Mouse (Mus musculus) liver, embryonic 11.5 days (tissue): Measurements from ENCODE around the gene Slc6a12. TPM values are rescaled to one million over a fixed set of nuclear protein-coding genes. Genes with fewer than 3 reads are reported as not detected.

ENCODE experiments used
- ATAC-seq: fragments of 200-750 bp; cut with Nextera tagmentation; replicated peaks from 2 replicates; pipeline ENCODE4 v1.8.0; 2017; ENCODE audit warnings: moderate number of reproducible peaks, mild to moderate bottlenecking, moderate TSS enrichment, moderate library complexity; ENCODE audit not compliant: low FRiP score
- DNase-seq: peaks from one replicate; pipeline ENCODE4 v3.0.0-alpha.2; 2017; ENCODE audit warnings: low spot score
- H3K27ac ChIP-seq: fragments of 300-500 bp; sonication (generic); 2 replicates; pipeline ENCODE4 v1.5.1; 2014; ENCODE audit warnings: mild to moderate bottlenecking, low read depth, low read length, control low read depth
- H3K27me3 ChIP-seq: fragments of 300-500 bp; sonication (generic); replicated peaks from 2 replicates; pipeline ENCODE4 v1.6.1; 2014; ENCODE audit warnings: low read length, mixed read lengths; ENCODE audit not compliant: control insufficient read depth, insufficient read depth
- H3K36me3 ChIP-seq: fragments of 300-500 bp; sonication (generic); 2 replicates; pipeline ENCODE4 v1.6.1; 2014; ENCODE audit warnings: mild to moderate bottlenecking, low read length, moderate library complexity, mixed read lengths; ENCODE audit not compliant: control insufficient read depth, insufficient read depth
- H3K4me1 ChIP-seq: fragments of 300-500 bp; sonication (generic); replicated peaks from 2 replicates; pipeline ENCODE4 v1.6.1; 2014; ENCODE audit warnings: low read length, mixed read lengths; ENCODE audit not compliant: control insufficient read depth, insufficient read depth
- H3K4me2 ChIP-seq: fragments of 300-500 bp; sonication (generic); 2 replicates; pipeline ENCODE4 v1.6.1; 2014; ENCODE audit warnings: mild to moderate bottlenecking, control low read depth, moderate library complexity
- H3K4me3 ChIP-seq: fragments of 300-500 bp; sonication (generic); 2 replicates; pipeline ENCODE4 v1.5.1; 2014; ENCODE audit warnings: low read depth, low read length, control low read depth
- H3K9ac ChIP-seq: fragments of 300-500 bp; sonication (generic); 2 replicates; pipeline ENCODE4 v1.6.1; 2014; ENCODE audit warnings: low read depth, low read length, control low read depth
- H3K9me3 ChIP-seq: fragments of 300-500 bp; sonication (generic); 2 replicates; pipeline ENCODE4 v1.6.1; 2016; ENCODE audit warnings: low read length, inconsistent platforms, mixed read lengths; ENCODE audit not compliant: control insufficient read depth
- WGBS: fragments of 180-500 bp; shearing (Covaris S2); extraction: QIAGEN DNeasy Blood & Tissue Kit; methylation state at CpG from one replicate; pipeline ENCODE4 v1.1.7; 2014; 5-methylcytosine and 5-hydroxymethylcytosine counted together
- polyA plus RNA-seq: library from polyadenylated mRNA; unstranded; fragments of >200 nt; fragmentation: Nextera tagmentation; extraction: Ambion mirVana; gene quantifications from 2 replicates; pipeline ENCODE4 v1.2.1, GENCODE M21; 2014

The Slc6a12 gene
- 1.1 and 1.4 TPM in 2 replicates for polyA plus RNA-seq

- H3K4me2 ChIP-seq, result no peak within 1 kb of the TSS
- H3K4me1 ChIP-seq, result no peaks in the 10 kb centered on the region; the same call in 1 of the 2 replicates
- 65% methylated on average over 15 of the region's 15 CpGs for WGBS
- ATAC-seq (no peak), DNase-seq (no peak)
- no peaks in the 10 kb centered on the region for H3K9me3 ChIP-seq
- H3K4me3 ChIP-seq, result no peak within 1 kb of the TSS
- H3K27me3 ChIP-seq, result 0 out of 2 replicates have a peak, but pooled peaks cover 3% of the 10 kb centered on the region
- no peak within 1 kb of the TSS for H3K9ac ChIP-seq
- no peak within 1 kb of the TSS for H3K27ac ChIP-seq
- no peaks in the 10 kb centered on the region for H3K36me3 ChIP-seq
Observed at GRCm38 (mm10) chr6:121343026-121343770, at the start of gene Slc6a12. Gene Slc6a12, plus strand, starts transcription at chr6:121343076.

- DNase-seq (no peak), ATAC-seq (no peak)
- 62% methylated on average over 7 of the region's 7 CpGs for WGBS
- Histone ChIP-seq H3K9ac (no peak overlapping the region), H3K27ac (no peak overlapping the region), H3K4me2 (no peak overlapping the region), H3K27me3 (no peaks in the 10 kb centered on the region), H3K4me3 (no peak overlapping the region), H3K36me3 (no peaks in the 10 kb centered on the region), H3K4me1 (no peaks in the 10 kb centered on the region), H3K9me3 (no peaks in the 10 kb centered on the region)
Observed at GRCm38 (mm10) chr6:121299317-121299716, 43.6 kb upstream of the Slc6a12 start.

GRCm38 (mm10) chr6:121299954-121300353, 42.9 kb upstream of the Slc6a12 start, which contains the start of gene Slc6a13:
Gene Slc6a13, plus strand, starts transcription at chr6:121300227.
- Histone ChIP-seq H3K4me1 (no peaks in the 10 kb centered on the region), H3K9ac (no peak within 1 kb of the TSS), H3K27me3 (no peaks in the 10 kb centered on the region), H3K36me3 (no peaks in the 10 kb centered on the region), H3K4me2 (peak within 1 kb of the TSS; percentile 46), H3K4me3 (peak within 1 kb of the TSS; percentile 23), H3K9me3 (no peaks in the 10 kb centered on the region), H3K27ac (peak within 1 kb of the TSS; percentile 6; the same call in 1 of the 2 replicates)
- ATAC-seq (peak; percentile 65), DNase-seq (peak; percentile 43)
- WGBS, result 11% methylated on average over 11 of the region's 11 CpGs

DNA sequence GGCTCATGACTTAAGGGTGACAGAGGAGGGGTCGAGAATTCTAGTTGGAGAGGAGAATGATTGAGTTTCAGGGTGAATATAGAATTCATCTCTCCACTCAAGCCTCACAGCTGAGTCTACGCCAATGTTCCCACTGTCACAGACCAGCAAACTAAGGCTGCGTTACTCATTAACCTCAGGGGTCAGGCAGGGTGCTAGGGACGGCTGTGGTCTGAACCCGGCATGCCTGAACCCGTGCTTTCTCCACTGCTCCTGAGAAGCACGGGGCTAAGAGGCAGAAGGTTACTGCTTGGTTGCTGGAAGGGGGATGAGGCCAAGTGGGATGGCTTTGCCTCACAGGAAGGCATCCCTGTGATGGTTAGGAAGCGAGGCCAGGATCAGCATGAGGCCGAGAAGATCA, 42.4 kb upstream of the Slc6a12 start:
- DNase-seq (no peak), ATAC-seq (peak; percentile 71)
- H3K9ac ChIP-seq, result no peak overlapping the region
- WGBS, result 46% methylated on average over 9 of the region's 9 CpGs
- no peaks in the 10 kb centered on the region for H3K9me3 ChIP-seq
- no peaks in the 10 kb centered on the region for H3K4me1 ChIP-seq
- H3K4me2 ChIP-seq, result peak overlapping the region; percentile 46
- H3K4me3 ChIP-seq, result peak overlapping the region; percentile 23
- H3K36me3 ChIP-seq, result no peaks in the 10 kb centered on the region
- H3K27ac ChIP-seq, result peak overlapping the region; percentile 6; the same call in 1 of the 2 replicates
- no peaks in the 10 kb centered on the region for H3K27me3 ChIP-seq

DNA sequence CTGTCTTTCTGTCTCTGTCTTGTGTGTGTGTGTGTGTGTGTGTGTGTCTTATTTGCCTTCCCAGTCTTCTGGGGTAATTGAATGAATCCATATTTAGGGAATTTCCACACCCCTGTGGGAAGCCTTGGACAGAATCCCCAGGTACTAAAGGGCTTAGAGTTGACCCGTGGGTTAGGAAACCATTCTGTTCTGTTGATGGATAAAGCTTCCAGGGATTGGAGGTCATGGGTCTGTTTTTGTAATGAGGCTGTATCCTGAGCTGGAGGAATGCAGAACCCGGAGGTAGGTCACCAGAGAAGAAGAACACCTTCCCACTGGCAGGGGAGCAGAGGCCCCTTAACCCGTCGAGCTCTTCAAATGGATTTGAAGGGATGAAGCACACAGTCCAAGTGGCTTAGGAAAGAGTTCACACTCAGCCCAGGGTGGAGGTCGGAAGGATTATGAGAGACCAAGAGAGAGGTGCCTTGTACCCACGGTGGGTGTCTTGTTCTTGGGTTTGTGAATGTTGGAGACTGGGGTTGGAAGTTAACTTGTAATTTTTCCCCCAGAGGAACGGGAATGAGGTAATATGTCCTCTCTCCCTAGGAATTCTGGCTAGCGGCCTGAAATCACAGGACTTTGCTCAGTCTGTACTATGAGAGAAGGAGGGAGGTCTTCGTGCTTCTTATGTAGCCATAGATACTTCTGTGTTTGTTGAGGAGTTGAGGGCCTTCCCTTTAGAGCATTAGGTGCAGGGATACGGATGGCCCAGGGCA, 39.2 kb upstream of the Slc6a12 start:
- Histone ChIP-seq H3K9me3 (no peaks in the 10 kb centered on the region), H3K9ac (no peak overlapping the region), H3K36me3 (no peaks in the 10 kb centered on the region), H3K27ac (no peak overlapping the region), H3K27me3 (no peaks in the 10 kb centered on the region), H3K4me2 (no peak overlapping the region), H3K4me3 (no peak overlapping the region), H3K4me1 (no peaks in the 10 kb centered on the region)
- ATAC-seq, result no peak
- DNase-seq, result no peak
- whole genome bisulfite sequencing, result 67% methylated on average over 10 of the region's 10 CpGs

DNA sequence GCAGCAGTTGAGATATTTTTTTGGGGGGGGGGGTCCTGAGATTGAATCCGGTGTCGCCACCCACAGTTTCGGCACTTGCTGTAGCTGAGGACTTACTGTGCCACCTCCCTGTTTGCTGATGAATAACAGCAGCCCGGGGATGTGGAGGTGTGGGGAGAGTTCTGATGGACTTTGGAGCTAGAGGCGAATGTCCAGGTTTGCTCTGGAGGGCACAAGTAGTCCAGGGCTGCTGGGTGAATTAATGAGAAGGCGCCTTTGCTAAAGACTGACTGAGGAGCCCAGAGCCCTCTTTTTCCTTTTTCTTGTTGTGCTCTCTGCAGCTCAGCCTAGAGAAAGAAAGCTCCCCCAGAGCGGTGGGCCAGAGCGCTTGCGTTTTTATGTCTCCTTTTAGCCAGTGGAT, 38.2 kb upstream of the Slc6a12 start:
- no peak overlapping the region for H3K4me2 ChIP-seq
- WGBS, result 67% methylated on average over 9 of the region's 9 CpGs

DNA sequence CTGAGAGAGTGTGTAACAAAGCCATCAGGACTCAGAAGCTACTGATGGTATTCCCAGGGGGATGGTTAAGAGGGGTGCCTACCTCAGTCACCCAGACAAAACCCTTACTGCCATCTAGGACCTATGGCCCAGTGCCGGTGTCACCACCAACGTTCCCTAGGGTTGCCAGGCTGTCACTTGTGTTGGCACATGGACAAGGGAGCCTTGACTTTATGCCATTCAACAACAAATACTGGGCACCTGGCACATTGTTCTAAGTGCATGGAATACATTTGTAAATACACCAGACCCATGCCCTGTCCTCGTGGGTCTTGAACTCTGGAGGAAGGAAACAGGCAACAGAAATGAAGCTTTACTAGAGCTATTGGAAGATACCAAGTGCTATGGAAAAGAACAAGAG, 37.3 kb upstream of the Slc6a12 start:
- DNase-seq (no peak), ATAC-seq (no peak)
- H3K9ac ChIP-seq, result no peak overlapping the region
- no peaks in the 10 kb centered on the region for H3K9me3 ChIP-seq
- WGBS, result 79% methylated on average over 3 of the region's 3 CpGs
- H3K36me3 ChIP-seq, result no peaks in the 10 kb centered on the region
- H3K4me2 ChIP-seq, result no peak overlapping the region
- no peaks in the 10 kb centered on the region; the same call in 1 of the 2 replicates for H3K4me1 ChIP-seq
- no peak overlapping the region for H3K27ac ChIP-seq
- no peak overlapping the region for H3K4me3 ChIP-seq
- H3K27me3 ChIP-seq, result no peaks in the 10 kb centered on the region

More for the DNA sequence above, 38.2 kb upstream of the Slc6a12 start:
- Histone ChIP-seq H3K27ac (no peak overlapping the region), H3K4me3 (no peak overlapping the region), H3K36me3 (no peaks in the 10 kb centered on the region), H3K27me3 (no peaks in the 10 kb centered on the region), H3K9ac (no peak overlapping the region), H3K9me3 (no peaks in the 10 kb centered on the region), H3K4me1 (no peaks in the 10 kb centered on the region; the same call in 1 of the 2 replicates)
- DNase-seq, result no peak
- no peak for ATAC-seq

DNA sequence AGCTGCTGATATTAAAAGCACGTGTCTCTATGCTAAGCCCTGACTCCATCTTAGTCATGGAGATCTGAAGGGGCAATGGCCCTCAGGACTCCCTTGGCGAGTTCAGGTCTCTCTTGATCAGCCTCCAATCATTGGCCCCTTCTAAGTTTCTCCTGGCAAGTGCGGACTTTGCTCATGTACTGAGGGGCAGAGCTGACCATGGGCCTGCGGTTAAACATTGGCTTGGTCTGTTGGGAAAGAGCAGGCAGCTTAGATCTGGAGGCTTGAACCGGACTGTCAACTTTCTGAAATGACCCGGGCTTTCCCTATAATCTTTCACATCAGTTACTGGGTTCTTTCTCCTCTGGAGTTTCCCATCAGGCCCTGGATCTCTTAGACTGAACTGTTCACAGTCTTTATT, 31.9 kb upstream of the Slc6a12 start:
- peak; percentile 71; the same call in 1 of the 2 replicates for ATAC-seq
- no peak for DNase-seq
- Histone ChIP-seq H3K4me2 (no peak overlapping the region), H3K27ac (peak overlapping the region; percentile 43; the same call in 1 of the 2 replicates), H3K36me3 (no peaks in the 10 kb centered on the region), H3K4me3 (no peak overlapping the region), H3K9me3 (no peaks in the 10 kb centered on the region), H3K27me3 (no peaks in the 10 kb centered on the region), H3K4me1 (no peaks in the 10 kb centered on the region; the same call in 1 of the 2 replicates), H3K9ac (no peak overlapping the region)
- 66% methylated on average over 6 of the region's 6 CpGs for WGBS
